Mouse (Mus musculus): ENCODE results near the gene Ampd2.

Gene Ampd2

DNA sequence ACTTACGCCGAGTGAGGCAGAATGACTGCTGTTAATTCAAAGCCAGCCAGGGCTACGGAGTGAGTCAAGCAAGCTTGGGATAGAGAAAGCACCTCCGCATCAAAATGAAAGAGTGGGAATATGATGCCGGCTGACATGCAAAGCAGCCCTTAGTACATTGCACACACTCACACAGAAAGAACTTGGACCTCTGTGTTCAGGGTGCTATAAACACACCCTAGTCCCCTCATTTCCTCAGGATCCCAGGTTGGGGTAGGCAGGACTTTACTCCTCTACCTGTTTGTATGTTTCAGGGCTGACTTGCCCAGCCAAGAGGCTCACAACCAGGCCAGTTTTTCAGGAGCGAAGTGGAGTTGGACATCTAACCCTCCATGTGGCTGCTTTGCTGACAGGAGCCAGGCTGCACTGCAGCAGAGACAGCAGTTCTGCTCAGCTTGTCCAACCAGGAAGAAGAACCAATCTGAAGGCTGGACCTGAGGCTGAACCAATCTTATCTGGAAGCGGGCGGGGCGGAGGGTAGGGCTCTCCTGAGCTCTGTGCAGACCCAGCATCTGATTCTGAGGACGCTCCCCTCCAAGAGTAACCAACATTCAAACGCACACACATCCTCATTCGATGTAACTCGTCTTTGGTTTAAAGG lies 17.1 kb downstream of the Ampd2 start:
- no peak for DNase-seq (ENCODE audit: low read depth, low spot score)

DNA sequence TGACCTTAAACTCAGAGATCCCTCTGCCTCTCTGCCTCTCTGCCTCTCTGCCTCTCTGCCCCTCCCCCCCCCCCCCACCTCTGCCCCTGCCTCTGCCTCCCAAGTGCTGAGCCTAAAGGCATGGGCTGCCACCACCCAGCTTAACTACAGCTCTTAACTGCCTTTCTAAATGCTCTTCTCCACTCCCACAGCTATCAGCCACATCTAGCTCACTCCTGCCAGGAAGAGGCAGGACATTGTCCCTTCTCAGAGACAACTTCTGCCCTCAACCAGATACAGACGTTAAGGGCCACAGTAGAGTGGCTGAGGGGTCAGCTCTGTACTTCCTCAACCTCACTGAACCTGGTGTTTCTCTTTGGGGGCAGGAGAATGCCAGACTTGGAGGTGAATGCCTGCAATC lies 17.6 kb downstream of the Ampd2 start:
- no peak for DNase-seq (ENCODE audit: low read depth, low spot score)

DNA sequence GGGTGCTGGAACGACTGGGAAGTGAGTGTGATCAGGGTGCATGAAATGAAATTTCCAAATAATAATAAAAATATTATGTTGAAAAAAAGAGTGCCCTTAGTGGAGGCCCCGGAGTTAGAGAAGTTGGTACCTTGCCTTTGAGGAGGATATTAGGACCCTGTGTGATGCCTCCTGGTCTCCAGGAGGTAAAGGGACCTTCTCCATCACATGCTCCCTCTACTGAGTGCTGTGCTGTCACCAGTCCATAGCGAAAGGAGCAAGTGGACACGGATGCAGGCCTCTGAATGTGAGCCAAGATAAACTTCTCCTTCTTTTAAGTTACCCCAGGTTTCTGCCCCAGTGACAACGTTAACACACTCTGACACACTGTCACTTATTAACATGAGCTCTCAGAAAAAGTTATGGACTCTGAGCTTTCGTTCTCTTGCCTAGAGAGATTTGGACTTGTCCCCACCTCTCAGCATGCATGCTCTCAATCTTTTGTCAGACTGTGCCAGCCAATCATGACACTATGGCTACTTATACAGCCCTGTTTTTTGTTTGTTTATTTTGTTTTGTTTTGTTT lies 19.0 kb downstream of the Ampd2 start:
- DNase-seq (ENCODE audit: low read depth, low spot score) = no peak

DNA sequence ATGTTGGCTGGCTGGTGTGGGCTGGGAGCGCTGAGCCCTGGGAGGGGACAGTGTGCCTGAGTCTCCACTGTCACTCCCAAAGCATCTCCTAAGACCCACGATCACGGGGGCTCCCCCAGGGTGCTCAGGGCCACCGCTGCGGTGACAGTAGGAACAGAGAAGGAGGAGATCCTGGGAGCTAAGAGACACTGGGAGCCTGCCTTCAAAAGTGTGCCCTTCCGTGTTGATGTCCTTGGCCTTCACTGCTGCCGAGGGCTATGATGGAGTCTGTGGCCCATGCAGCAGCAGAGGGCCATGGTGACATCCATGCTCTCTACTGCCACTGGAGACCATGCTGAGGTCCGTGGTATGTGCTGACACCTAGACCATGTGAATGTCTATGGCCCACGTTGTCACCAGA lies 20.9 kb downstream of the Ampd2 start:
- DNase-seq (ENCODE audit: low read depth, low spot score) = no peak

DNA sequence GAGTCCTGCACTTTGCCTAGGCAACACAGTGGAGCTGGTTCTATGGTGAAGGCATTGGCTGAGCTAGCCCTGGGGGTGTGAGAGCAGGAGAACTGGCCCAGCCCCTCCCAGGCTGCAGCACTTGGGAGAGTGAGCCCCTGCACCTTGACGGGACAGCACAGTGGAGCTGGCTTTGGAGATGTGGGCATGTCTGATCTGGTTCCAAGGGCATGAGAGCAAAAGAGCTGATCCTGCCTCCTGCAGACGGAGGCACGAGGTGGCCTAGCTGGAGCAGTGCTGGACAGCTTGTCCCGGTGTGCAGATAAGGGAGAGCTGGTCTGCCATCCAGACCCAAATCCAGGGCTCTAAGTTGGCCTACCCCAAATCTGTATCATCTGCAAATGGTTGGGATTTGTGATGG lies 21.8 kb downstream of the Ampd2 start:
- no peak for DNase-seq (ENCODE audit: low read depth, low spot score)

DNA sequence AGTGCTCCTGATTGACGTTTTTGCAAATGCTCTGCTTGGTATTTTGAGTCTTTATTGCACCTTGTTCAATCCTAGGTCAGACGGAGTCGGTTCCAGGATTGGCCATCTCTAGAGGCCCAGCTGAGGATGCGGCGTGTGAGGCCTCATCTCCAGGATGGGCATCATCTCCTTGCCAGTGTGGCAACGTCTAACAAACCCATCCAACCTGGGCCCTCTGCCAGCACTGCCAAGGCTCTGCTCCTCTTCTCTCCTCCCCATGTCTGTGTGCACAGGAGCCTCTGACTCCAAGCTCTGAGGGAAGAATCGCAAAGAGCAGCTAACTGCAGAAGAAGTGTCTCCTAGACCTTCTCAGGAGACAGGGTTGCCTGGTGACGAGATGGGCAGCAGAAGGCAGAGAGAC lies 23.8 kb downstream of the Ampd2 start:
- no peak for DNase-seq (ENCODE audit: low read depth, low spot score)

DNA sequence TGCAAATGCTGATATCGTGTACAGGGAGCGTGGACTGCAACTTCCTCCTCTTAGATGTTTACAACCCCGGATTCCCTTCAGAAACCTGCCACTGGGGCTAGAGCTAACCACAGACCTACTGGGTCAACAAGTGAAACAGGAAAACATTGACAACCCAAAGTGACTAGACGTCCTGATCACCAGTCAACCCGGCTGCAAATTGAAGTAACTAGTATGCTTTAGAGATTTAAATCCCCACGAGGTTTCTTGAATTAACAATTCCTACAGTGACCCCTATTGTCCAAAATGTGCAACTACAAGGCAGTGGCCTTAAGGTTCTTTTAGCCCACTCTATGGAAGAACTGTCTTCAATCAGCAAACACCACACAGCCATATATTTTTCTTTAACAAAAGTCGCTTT lies 25.0 kb downstream of the Ampd2 start:
- DNase-seq (ENCODE audit: low read depth, low spot score) = peak; percentile 82

DNA sequence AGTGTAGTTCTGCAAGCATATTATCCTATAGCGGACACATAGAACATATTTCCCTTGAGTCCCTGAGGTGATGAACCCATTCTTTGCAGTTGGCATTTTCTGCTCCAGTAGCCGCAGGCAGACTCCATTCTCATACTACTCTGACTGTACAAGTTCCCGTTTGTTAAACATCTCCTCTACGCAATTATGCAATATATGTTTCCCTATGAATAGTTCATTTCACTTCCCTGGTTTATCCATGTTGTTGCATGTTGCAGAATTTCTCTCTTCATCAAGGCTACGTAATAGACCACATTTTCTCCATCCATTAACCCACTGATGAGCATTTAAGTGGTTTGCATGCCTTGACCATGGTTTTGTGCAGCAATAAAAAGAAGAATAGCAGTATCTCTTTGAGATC lies 36.0 kb downstream of the Ampd2 start:
- DNase-seq (ENCODE audit: low read depth, low spot score) = no peak

DNA sequence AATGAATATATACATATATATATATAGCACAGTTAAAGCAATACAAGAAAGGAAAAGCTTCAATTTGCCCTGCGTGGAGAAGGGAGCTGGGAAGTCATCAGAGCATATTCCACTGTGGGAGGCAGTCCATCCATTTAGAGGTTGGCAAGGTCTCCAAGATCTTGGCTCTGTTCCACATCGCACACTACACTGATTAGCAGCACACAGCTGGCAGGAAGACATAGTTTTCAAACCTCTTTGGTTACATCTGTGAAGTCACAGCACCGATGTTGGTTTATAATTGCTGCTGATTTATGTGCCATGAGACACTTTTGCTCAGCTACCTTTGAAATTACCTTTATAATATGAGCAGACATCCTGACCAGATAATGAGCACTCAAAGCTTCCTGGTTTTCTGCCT lies 38.1 kb downstream of the Ampd2 start:
- DNase-seq (ENCODE audit: low read depth, low spot score) = no peak

DNA sequence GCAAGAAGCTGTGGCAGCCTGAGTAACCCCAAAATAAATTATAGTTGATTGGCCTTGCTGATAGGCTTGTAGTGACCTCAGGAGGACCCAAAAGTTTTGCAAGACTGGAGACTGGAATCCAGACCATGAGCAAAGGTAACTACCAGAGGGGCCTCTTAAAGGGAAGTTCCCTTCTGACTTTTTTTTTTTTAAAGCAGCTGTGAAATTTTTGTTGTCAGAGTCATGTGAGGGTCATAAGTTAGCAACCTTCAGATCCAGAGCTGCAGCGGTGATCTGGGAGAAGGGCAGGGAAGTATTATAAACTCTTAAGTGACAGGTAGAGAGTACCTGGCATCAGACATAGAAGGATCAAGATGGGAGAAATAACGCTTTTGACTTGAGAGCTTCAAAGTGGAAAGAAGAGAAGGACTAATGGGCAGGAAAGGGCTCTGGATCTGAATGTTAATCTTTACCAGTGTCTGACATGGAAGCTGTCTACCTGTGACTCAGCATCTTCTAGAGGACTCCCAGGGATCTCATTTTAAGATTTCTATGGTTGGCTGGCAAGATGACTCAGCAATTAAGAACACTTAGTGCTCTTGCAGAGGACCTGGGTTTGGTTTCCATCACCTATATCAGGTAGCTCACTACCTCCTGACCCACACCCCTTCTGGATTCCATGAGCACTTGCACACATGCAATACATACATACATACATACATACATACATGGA lies 39.4 kb downstream of the Ampd2 start:
- no peak for DNase-seq (ENCODE audit: low read depth, low spot score)

DNA sequence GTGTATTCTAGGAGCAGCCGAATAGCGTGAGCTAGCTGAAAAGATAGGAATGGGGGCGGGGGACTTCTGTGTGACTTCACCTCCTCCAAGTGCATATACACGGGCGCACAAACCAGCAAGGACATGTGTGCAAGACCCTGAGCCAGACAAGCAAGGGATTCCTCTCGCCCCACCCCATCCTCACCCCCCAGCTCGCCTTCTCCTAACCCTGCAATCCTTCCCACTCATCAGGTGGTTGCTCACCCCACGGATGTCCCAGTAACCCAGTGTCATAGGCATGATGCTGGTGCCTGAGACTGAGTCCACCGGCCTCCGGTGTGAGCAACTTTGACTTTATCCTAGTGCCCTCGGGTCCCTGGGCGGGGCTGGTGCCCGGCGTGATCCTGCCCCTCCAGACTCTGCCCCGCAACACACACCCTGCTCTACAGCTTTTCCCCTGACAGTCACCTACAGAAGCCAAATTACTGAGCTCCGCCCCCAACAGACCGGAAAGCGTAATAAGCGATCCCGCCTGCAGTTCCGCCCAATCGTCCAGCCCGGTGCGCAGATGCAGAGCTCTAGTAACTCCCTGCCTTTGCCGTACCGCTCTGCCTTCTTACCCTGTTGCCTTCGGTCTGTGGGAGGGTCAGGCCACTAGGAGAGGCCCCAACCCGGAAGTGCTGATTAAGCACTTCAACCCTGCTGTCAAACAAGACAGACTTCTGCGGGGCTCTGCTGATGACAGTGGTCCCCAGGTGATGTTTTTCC lies 41.9 kb downstream of the Ampd2 start, which contains the start of gene Gstm4:
Gene Gstm4, minus strand, starts transcription at position 501 of the 747 bp plus-strand sequence.
- DNase-seq (ENCODE audit: low read depth, low spot score) = peak; percentile 91

DNA sequence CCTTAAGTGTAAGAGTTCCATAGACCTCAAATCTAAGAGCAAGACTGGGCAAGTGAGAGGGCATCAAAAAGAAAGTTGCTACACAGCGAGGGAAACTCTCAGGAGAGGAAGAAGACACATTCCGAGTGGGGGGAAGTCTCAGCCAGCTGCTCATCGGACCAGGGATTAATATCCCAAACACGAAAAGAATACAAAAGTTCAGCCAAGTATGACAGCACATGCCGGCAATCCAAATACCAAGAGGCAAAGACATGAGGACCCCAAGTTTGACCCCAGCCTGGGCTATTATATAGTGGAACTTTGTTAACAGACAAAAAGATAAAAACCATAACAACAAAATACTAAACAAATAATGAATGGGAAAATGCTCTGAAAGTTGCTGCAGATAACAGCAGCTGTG lies 53.3 kb downstream of the Ampd2 start:
- DNase-seq (ENCODE audit: low read depth, low spot score) = no peak

DNA sequence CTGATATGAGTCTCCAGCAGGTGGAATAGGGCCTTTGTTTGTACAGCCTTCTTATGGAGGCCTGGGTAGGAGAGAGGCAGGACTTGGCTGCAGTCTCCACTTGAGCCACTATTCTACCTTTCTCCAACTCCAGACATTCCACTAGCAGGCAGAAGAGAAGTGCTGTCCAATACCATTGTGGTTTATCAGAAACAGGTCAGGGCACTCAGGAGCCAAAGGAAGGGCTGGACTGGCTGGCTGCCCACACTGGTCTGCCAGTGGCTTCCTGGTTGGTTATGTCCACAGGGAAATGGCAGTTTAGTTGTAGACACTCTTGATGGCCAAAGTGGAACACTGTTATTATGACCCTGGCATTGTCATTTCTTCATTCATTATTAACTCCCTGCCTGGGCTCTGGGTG lies 54.3 kb downstream of the Ampd2 start:
- DNase-seq (ENCODE audit: low read depth, low spot score) = no peak

DNA sequence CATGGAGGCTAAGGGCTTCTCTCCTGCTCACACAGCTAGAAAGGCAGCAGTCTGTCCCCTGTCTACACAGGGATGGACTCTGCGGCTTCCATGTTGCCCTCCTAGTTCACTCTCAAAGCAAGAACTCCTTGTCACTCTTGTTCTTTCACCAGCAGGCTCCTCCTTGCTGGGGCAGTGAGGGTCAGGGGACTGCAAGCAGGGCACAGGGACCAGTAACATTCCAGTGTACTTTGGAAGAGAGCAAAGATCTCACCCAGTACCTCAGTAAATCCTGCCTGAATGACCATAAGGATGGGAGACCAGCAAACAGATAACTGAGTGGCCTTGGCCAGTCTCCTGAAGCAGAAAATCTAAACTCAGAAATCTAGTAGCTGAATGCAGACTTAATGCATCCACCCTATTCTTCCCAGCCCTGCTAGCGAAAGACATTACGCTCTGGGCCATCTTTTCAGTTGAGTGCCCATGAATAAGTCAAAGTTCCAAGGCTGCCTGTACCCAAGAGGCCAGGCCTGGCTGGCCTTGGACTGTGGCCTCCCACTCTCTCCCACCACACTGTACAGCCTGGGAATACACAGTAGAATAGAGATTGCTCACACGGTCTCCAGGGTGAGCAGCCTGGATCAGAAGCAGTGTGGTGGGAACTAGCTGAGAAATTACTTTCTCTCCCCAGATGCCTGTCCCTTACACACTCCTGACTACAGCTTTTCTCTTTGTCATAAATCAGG lies 57.6 kb downstream of the Ampd2 start:
- no peak for DNase-seq (ENCODE audit: low read depth, low spot score)

DNA sequence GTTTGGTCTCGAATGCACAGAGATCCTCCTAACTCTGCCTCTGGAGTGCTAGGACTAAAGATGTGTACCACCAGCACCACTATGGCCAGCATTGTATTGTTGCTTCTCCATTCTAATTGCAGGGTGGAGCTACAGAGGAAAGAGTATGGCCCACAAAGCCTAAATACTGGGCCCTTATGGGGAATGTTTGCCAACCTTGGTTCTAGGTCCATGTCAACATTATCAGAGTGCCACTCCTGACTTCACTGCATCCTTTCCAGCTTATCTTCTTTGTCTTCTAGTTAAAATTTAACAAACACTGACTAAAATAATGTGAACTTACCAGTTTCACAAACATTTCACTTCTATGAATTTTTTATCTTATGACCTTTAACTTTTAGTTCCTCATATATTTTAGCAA lies 59.9 kb downstream of the Ampd2 start:
- no peak for DNase-seq (ENCODE audit: low read depth, low spot score)

DNA sequence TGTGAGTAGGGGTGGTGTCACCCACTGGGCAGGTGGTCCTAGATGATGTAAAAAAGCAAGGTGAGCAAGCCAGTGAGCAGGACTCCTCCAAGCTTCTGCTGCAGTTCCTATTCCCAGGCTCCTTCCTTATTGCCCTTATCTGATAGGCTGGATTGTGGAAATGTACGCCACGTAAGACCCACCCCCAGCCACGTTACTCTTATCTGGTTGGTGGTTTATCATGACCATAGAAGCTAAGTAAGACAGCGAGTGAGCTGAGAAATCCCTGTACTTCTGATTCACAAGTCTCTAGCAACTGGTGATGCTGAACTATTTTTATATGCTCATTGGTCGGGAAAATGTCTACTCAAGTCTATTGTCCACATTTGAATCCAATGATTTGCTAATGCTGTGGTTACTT lies 60.4 kb downstream of the Ampd2 start:
- DNase-seq (ENCODE audit: low read depth, low spot score) = peak; percentile 6

DNA sequence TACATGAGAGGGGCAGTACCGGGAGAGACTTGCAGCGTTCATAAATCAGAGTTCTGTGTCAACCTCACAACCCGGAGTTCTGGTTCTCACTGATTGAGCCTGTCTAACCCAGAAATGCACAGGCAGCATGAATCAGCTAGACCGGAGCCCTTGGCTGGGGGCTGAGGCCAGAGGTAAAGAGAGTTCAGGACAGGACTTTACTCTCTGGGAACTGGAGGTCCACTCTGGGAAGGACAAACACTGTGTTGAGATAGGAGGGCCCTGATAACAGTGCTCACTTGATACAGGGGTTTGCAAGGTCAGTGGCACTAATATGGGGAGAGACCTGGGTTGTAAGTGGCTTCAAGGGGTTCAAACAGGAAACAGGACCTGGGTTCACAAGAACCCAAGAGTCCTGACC lies 61.1 kb downstream of the Ampd2 start:
- no peak for DNase-seq (ENCODE audit: low read depth, low spot score)

Data from CD4-positive, CD25-positive, alpha-beta regulatory T cell, adult 2 months (primary cell).